Mouse (Mus musculus): ENCODE results near the gene Cntn1. TPM values are rescaled to one million over a fixed set of nuclear protein-coding genes. Genes with fewer than 3 reads are reported as not detected.

Gene Cntn1
- polyA plus RNA-seq, 1 experiment from 2014 or later = 1.4 TPM

DNA sequence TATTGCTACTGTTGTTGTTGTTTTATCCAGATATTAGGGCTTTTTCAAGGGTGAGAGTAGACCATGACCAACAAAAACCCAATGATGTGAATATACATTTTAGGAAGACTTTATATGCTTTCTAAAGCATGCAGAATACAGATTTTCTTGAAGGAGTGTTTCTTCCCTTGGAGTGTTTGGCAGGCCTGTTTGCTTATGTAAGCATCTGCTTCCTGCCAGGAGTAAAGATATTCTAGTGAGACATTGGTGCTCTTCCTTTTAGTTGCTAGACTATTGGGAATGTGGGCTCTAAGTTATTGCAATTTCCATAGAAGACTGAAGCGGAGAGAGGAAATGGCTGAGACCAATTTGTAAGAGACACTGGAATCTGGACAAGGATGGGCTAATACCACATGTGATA lies 158.8 kb downstream of the Cntn1 start:
- Histone ChIP-seq H3K27me3 (ENCODE audit: control insufficient read depth, insufficient read depth, low read length) (no peaks in the 10 kb centered on the region), H3K4me2 (replicated peaks; ENCODE audit: low read depth) (no peak overlapping the region), H3K4me3 (ENCODE audit: low read depth, low read length) (no peak overlapping the region), H3K27ac (replicated peaks) (no peak overlapping the region), H3K36me3 (ENCODE audit: control insufficient read depth, insufficient read depth, low read length) (no peaks in the 10 kb centered on the region), H3K4me1 (replicated peaks; ENCODE audit: control insufficient read depth, insufficient read depth) (no peaks in the 10 kb centered on the region), H3K9me3 (ENCODE audit: control insufficient read depth, low read length) (no peaks in the 10 kb centered on the region), H3K9ac (ENCODE audit: low read length) (no peak overlapping the region)
- TF ChIP-seq EP300 (optimal IDR thresholded peaks at IDR 0.05) = no peak
- no peak for TF ChIP-seq CTCF (IDR thresholded peaks at IDR 0.05; ENCODE audit: low read depth)
- no peak for ATAC-seq (ENCODE audit: low FRiP score, low TSS enrichment)
- no peak for DNase-seq (ENCODE audit: low spot score)
- WGBS = 73% methylated on average over 1 of the region's 1 CpGs

DNA sequence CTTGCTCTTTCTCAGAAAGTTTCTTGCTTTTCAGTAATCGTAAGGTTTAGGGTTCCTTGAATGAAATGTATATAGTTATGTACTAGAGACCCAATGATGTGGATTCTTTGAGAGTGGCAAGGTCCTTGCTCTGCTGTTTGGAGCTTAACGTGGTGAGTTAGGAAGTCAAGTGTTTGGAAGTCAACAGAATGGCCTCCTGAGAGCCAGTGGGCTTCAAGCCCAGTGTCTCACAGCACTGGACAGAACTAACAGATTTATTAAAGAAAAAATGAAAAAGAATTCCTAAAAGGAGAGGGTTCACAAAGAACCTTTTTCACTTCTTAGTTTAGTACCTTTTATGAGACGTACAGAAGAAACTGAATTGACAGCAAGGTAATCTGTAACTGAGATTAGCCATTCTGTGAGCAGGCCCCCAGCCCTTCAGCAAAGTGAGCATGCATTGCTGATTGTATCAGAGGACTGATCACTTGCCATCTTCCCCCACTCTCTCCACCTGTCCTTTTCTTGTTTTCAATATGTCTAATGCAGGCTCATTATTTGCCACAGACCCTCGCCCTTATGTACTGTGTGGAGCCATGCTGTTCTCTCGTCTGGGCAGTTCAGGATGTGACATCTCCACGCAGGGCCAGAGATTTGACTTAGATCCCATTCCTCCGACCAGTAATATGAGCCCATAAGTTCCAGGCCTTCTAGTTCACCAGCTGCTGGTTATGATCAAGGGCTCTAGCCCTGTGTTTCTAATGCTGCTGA lies 159.7 kb downstream of the Cntn1 start:
- Histone ChIP-seq H3K27ac (replicated peaks) (no peak overlapping the region), H3K36me3 (ENCODE audit: control insufficient read depth, insufficient read depth, low read length) (no peaks in the 10 kb centered on the region), H3K27me3 (ENCODE audit: control insufficient read depth, insufficient read depth, low read length) (no peaks in the 10 kb centered on the region), H3K4me1 (replicated peaks; ENCODE audit: control insufficient read depth, insufficient read depth) (no peaks in the 10 kb centered on the region), H3K9me3 (ENCODE audit: control insufficient read depth, low read length) (no peaks in the 10 kb centered on the region), H3K9ac (ENCODE audit: low read length) (no peak overlapping the region), H3K4me3 (ENCODE audit: low read depth, low read length) (no peak overlapping the region), H3K4me2 (replicated peaks; ENCODE audit: low read depth) (no peak overlapping the region)
- TF ChIP-seq EP300 (optimal IDR thresholded peaks at IDR 0.05) (no peak), CTCF (IDR thresholded peaks at IDR 0.05; ENCODE audit: low read depth) (no peak)
- DNase-seq (ENCODE audit: low spot score) (no peak), ATAC-seq (ENCODE audit: low FRiP score, low TSS enrichment) (no peak)
- WGBS = 84% methylated on average over 7 of the region's 7 CpGs

DNA sequence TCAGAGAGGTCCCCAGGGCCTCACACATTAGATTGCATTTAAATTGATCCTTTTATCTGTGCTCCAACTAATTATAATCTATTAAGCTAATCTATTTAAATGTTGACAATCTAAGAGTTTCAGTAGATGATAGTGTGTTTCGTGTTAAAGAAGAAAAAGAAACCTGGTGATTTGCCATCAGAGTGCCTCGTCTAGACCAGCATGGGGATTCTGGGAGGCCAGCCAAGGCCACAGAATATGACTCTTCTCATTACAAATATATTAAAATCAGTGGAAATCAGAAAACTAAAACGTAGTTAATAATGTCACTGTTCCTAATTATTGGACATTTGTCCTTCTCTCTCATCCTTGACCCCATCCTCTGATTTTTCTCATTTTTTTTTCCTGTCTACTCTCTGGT lies 164.9 kb downstream of the Cntn1 start:
- ATAC-seq (ENCODE audit: low FRiP score, low TSS enrichment) = no peak
- Histone ChIP-seq H3K4me2 (replicated peaks; ENCODE audit: low read depth) (no peak overlapping the region), H3K4me1 (replicated peaks; ENCODE audit: control insufficient read depth, insufficient read depth) (no peaks in the 10 kb centered on the region), H3K27ac (replicated peaks) (no peak overlapping the region), H3K9me3 (ENCODE audit: control insufficient read depth, low read length) (no peaks in the 10 kb centered on the region), H3K4me3 (ENCODE audit: low read depth, low read length) (no peak overlapping the region), H3K36me3 (ENCODE audit: control insufficient read depth, insufficient read depth, low read length) (no peaks in the 10 kb centered on the region), H3K9ac (ENCODE audit: low read length) (no peak overlapping the region), H3K27me3 (ENCODE audit: control insufficient read depth, insufficient read depth, low read length) (no peaks in the 10 kb centered on the region)
- no peak for DNase-seq (ENCODE audit: low spot score)
- 59% methylated on average over 3 of the region's 3 CpGs for WGBS
- TF ChIP-seq EP300 (optimal IDR thresholded peaks at IDR 0.05) = no peak
- no peak for TF ChIP-seq CTCF (IDR thresholded peaks at IDR 0.05; ENCODE audit: low read depth)

DNA sequence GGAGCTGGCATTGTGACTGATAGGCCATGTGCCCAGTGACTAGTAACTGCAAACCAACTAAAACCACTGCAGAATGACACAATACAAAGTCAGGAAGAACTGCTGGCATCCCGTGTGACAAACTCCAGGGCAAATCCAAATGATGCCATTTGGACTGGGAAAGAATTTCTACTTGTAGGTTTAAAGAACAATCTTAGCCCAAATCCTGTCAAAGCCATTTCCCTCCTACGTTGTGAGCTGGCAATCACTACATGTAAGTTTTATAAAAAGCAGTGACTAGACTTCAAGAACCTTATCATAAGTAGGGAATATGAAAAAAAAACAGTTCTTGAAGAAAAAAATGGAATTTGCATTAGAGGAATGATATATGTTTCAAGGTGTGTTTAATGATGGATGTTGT lies 170.5 kb downstream of the Cntn1 start:
- Histone ChIP-seq H3K27ac (replicated peaks) (no peak overlapping the region), H3K4me3 (ENCODE audit: low read depth, low read length) (no peak overlapping the region), H3K27me3 (ENCODE audit: control insufficient read depth, insufficient read depth, low read length) (no peaks in the 10 kb centered on the region), H3K9me3 (ENCODE audit: control insufficient read depth, low read length) (no peaks in the 10 kb centered on the region), H3K4me1 (replicated peaks; ENCODE audit: control insufficient read depth, insufficient read depth) (no peaks in the 10 kb centered on the region), H3K9ac (ENCODE audit: low read length) (no peak overlapping the region), H3K36me3 (ENCODE audit: control insufficient read depth, insufficient read depth, low read length) (no peaks in the 10 kb centered on the region), H3K4me2 (replicated peaks; ENCODE audit: low read depth) (no peak overlapping the region)
- no peak for TF ChIP-seq EP300 (optimal IDR thresholded peaks at IDR 0.05)
- ATAC-seq (ENCODE audit: low FRiP score, low TSS enrichment) = no peak
- no peak for DNase-seq (ENCODE audit: low spot score)
- WGBS = 52% methylated on average over 2 of the region's 2 CpGs

DNA sequence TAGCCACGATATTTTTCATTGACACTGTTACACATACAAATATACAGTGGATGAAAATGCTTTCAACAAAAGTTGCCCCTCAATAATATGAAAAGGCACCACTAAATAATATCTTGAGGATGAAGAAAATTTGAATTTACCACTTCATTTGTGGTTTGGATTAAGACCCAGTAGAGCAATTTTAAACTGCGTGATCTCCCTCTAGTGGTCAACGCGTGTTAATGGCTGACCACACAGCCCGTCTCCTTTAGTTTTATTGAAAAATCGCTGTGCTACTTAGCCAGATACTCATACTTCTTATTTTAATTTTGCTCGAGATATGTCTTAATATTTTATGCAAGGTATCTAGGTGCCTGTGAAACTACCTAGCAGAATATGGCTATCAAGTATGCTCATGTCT lies 180.4 kb downstream of the Cntn1 start:
- no peak overlapping the region for H3K4me2 ChIP-seq (replicated peaks; ENCODE audit: low read depth)
- TF ChIP-seq CTCF (IDR thresholded peaks at IDR 0.05; ENCODE audit: low read depth) (peak; percentile 85), EP300 (optimal IDR thresholded peaks at IDR 0.05) (no peak)
- WGBS = 15% methylated on average over 7 of the region's 7 CpGs
- ATAC-seq (ENCODE audit: low FRiP score, low TSS enrichment) = no peak
- no peaks in the 10 kb centered on the region for H3K9me3 ChIP-seq (ENCODE audit: control insufficient read depth, low read length)
- H3K9ac ChIP-seq (ENCODE audit: low read length) = no peak overlapping the region
- no peak for DNase-seq (ENCODE audit: low spot score)
- no peaks in the 10 kb centered on the region for H3K4me1 ChIP-seq (replicated peaks; ENCODE audit: control insufficient read depth, insufficient read depth)
- no peaks in the 10 kb centered on the region for H3K27me3 ChIP-seq (ENCODE audit: control insufficient read depth, insufficient read depth, low read length)
- H3K36me3 ChIP-seq (ENCODE audit: control insufficient read depth, insufficient read depth, low read length) = no peaks in the 10 kb centered on the region
- H3K27ac ChIP-seq (replicated peaks) = no peak overlapping the region
- no peak overlapping the region for H3K4me3 ChIP-seq (ENCODE audit: low read depth, low read length)

DNA sequence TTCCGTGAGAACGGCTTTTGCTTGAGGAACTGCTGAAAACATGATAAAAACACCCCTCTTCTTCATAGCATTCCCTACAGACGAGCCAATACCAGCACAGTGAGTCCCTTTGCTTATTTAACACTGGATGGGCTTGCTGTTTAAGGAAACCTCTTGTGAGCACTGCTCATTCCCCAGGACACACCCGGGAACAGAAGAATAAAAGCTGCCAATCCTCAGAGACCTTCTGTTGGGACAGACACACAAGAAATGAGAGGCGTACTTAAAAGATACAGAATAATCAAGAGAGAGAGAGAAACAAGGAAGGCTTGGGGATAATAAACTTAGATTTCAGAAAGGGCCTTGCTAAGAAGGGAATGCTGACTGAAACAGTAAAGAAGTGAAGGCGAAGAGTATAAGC lies 184.9 kb downstream of the Cntn1 start:
- TF ChIP-seq EP300 (optimal IDR thresholded peaks at IDR 0.05) = no peak
- no peak for TF ChIP-seq CTCF (IDR thresholded peaks at IDR 0.05; ENCODE audit: low read depth)
- ATAC-seq (ENCODE audit: low FRiP score, low TSS enrichment) = no peak
- no peaks in the 10 kb centered on the region for H3K27me3 ChIP-seq (ENCODE audit: control insufficient read depth, insufficient read depth, low read length)
- no peak overlapping the region for H3K27ac ChIP-seq (replicated peaks)
- no peak overlapping the region for H3K4me2 ChIP-seq (replicated peaks; ENCODE audit: low read depth)
- no peak for DNase-seq (ENCODE audit: low spot score)
- H3K9ac ChIP-seq (ENCODE audit: low read length) = no peak overlapping the region
- H3K9me3 ChIP-seq (ENCODE audit: control insufficient read depth, low read length) = no peaks in the 10 kb centered on the region
- H3K36me3 ChIP-seq (ENCODE audit: control insufficient read depth, insufficient read depth, low read length) = no peaks in the 10 kb centered on the region
- 65% methylated on average over 6 of the region's 6 CpGs for WGBS
- H3K4me3 ChIP-seq (ENCODE audit: low read depth, low read length) = no peak overlapping the region
- no peaks in the 10 kb centered on the region for H3K4me1 ChIP-seq (replicated peaks; ENCODE audit: control insufficient read depth, insufficient read depth)
